Mouse (Mus musculus) lung, postnatal 0 days (tissue): ENCODE results near the gene Entpd8. TPM values are rescaled to one million over a fixed set of nuclear protein-coding genes. Genes with fewer than 3 reads are reported as not detected.

Experiments used
- ATAC-seq: fragments of 200-750 bp; cut with Nextera tagmentation; 2 replicates; pipeline ENCODE4 v1.8.0; 2017; ENCODE audit warnings: moderate library complexity
- DNase-seq: peaks from one replicate; pipeline ENCODE4 v3.0.0-alpha.2; 2016; ENCODE audit warnings: low spot score
- H3K27ac ChIP-seq: fragments of 300-500 bp; sonication (generic); 2 replicates; pipeline ENCODE4 v1.5.1; 2014; ENCODE audit warnings: antibody characterized with exemption, mild to moderate bottlenecking, low read length, mixed read lengths
- H3K27me3 ChIP-seq: fragments of 300-500 bp; sonication (generic); replicated peaks from 2 replicates; pipeline ENCODE4 v1.6.1; 2014; ENCODE audit warnings: low read length, mixed read lengths; ENCODE audit not compliant: insufficient read depth
- H3K36me3 ChIP-seq: fragments of 300-500 bp; sonication (generic); 2 replicates; pipeline ENCODE4 v1.6.1; 2014; ENCODE audit warnings: low read length, mixed read lengths; ENCODE audit not compliant: insufficient read depth
- H3K4me1 ChIP-seq: fragments of 300-500 bp; sonication (generic); 2 replicates; pipeline ENCODE4 v1.6.1; 2014; ENCODE audit warnings: antibody characterized with exemption, low read depth, low read length, mixed read lengths; ENCODE audit not compliant: insufficient read depth
- H3K4me2 ChIP-seq: fragments of 300-500 bp; sonication (generic); replicated peaks from 2 replicates; pipeline ENCODE4 v1.6.1; 2014; ENCODE audit warnings: low read depth, mild to moderate bottlenecking, low read length, moderate library complexity, mixed read lengths
- H3K4me3 ChIP-seq: fragments of 300-500 bp; sonication (generic); 2 replicates; pipeline ENCODE4 v1.5.1; 2014; ENCODE audit warnings: low read depth, low read length
- H3K9ac ChIP-seq: fragments of 300-500 bp; sonication (generic); replicated peaks from 2 replicates; pipeline ENCODE4 v1.6.1; 2014; ENCODE audit warnings: low read depth, mild to moderate bottlenecking
- H3K9me3 ChIP-seq: fragments of 300-500 bp; sonication (generic); 2 replicates; pipeline ENCODE4 v1.6.1; 2016; ENCODE audit warnings: low read length, mixed read lengths
- CTCF ChIP-seq: IDR thresholded peaks from 2 replicates; pipeline ENCODE4 v1.5.1; 2016; ENCODE audit warnings: antibody characterized with exemption, mild to moderate bottlenecking
- EP300 ChIP-seq: IDR thresholded peaks from 2 replicates; pipeline ENCODE4 v1.6.1; 2016; ENCODE audit warnings: antibody characterized with exemption, mild to moderate bottlenecking, control low read depth
- WGBS: fragments of 180-500 bp; shearing (Covaris S2); extraction: QIAGEN DNeasy Blood & Tissue Kit; methylation state at CpG from one replicate; pipeline ENCODE4 v1.1.7; 2014; 5-methylcytosine and 5-hydroxymethylcytosine counted together
- microRNA-seq: library from miRNA; unstranded; fragments of <30 nt; microRNA quantifications from one replicate; pipeline ENCODE4, GENCODE M21; 2016
- polyA plus RNA-seq: library from polyadenylated mRNA; unstranded; fragments of >200 nt; fragmentation: Nextera tagmentation; extraction: Ambion mirVana; gene quantifications from 2 replicates; pipeline ENCODE4 v1.2.1, GENCODE M21; 2015

Entpd8 gene
- polyA plus RNA-seq, 1 experiment from 2014 or later = 3.4 TPM

DNA sequence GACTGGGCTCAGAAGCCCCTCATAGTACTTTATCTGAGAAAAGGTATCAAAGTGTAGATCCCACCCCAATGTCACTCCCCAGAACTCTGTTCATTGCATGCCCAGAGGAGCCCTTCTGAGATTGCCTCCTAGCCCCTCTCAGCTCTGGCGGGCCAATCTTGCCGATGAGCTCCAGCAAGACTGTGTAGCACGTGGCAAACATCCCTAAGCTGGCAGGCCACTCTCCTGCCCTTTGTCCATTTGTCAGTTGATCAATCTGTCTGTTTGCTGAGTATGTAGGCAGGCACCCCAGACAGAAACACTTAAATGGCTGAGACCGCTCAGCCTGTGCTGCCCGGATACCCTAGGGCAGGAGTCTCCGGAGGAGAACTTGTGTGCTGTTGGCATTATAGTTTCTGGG lies 45.0 kb downstream of the Entpd8 start:
- Histone ChIP-seq H3K36me3 (no peaks in the 10 kb centered on the region), H3K27me3 (no peaks in the 10 kb centered on the region), H3K4me2 (no peak overlapping the region), H3K4me1 (no peaks in the 10 kb centered on the region), H3K27ac (no peak overlapping the region), H3K4me3 (no peak overlapping the region), H3K9me3 (no peaks in the 10 kb centered on the region), H3K9ac (no peak overlapping the region)
- WGBS = 92% methylated on average over 6 of the region's 6 CpGs
- no peak for TF ChIP-seq CTCF
- TF ChIP-seq EP300 = no peak
- ATAC-seq (no peak), DNase-seq (no peak)

DNA sequence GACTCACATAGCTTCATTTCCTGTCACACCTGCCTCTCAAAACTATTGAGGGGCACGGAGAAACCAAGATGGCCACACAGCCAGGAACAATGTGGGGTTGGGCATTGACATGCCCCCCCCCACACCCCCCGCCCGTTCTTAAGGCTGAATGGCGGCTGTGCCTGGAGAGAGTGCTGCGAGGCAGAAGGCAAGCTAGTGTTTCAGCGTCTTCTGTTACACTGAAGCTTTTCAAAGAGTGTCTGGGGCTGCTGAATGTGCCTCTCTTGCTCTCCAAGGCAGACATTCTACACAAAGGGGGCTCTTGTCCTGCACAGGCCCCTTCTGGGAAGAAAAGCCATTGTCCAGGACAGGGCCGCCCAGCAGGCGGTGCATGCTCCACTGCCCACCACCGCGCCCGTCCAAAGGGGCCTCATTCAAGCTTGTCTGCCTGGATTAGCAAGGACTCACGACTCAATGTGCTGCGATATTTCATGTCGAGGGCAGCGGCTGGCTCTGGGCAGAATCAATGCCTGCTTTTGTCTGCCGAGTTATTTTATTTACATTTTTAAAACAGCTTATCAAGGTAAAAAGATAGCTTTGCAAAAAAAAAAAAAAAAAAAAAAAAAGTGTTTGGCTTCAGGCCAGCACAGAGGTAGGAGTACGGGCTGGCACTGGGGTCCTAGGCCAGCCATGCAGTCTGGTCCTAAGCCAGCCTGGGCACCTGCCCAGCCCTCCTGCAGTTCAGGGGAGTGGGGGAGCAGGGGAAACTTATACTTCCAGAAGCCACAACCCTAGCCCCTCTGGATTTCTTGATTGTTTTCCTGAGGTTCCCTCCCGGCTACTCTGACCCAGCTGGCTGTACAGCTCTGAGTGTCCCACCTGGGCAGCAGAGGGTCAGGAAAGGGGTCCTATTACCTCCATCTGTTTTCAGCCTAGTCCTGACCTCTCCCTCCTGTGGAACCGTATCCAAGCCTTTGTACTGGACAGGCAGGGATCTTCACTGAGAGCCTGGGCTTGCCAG lies 46.2 kb downstream of the Entpd8 start:
- H3K36me3 ChIP-seq = no peaks in the 10 kb centered on the region
- no peak overlapping the region for H3K27ac ChIP-seq
- H3K4me2 ChIP-seq = no peak overlapping the region
- no peak for ATAC-seq
- TF ChIP-seq EP300 (no peak), CTCF (no peak)
- no peak for DNase-seq
- H3K4me1 ChIP-seq = no peaks in the 10 kb centered on the region
- no peak overlapping the region for H3K9ac ChIP-seq
- 46% methylated on average over 19 of the region's 19 CpGs for WGBS
- no peak overlapping the region for H3K4me3 ChIP-seq
- no peaks in the 10 kb centered on the region for H3K9me3 ChIP-seq
- H3K27me3 ChIP-seq = no peaks in the 10 kb centered on the region

DNA sequence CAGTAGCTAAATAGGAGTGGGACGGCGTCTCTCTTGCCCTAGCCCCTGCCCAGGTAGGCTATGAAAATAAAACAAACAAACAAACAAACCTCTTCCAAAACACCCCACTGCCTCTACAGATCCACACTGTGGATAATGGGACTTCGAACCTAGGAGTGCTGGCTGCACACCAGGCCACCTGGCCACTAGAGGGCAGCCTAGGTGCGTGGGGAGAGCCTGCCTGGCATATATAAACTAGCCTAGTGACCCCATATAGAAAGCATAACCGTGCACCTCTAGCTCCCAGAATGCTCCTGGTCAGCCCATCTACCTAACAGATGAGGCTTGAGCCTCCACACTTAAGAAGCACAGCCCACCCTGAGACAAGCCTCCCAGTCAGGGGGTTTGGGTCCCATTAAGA lies 47.1 kb downstream of the Entpd8 start:
- peak; percentile 68 for DNase-seq
- Histone ChIP-seq H3K4me3 (no peak overlapping the region), H3K27me3 (no peaks in the 10 kb centered on the region), H3K36me3 (no peaks in the 10 kb centered on the region), H3K4me2 (no peak overlapping the region), H3K4me1 (no peaks in the 10 kb centered on the region), H3K27ac (no peak overlapping the region), H3K9me3 (no peaks in the 10 kb centered on the region), H3K9ac (no peak overlapping the region)
- peak; percentile 63 for ATAC-seq
- WGBS = 41% methylated on average over 5 of the region's 5 CpGs
- TF ChIP-seq EP300 (no peak), CTCF (peak; percentile 88)

DNA sequence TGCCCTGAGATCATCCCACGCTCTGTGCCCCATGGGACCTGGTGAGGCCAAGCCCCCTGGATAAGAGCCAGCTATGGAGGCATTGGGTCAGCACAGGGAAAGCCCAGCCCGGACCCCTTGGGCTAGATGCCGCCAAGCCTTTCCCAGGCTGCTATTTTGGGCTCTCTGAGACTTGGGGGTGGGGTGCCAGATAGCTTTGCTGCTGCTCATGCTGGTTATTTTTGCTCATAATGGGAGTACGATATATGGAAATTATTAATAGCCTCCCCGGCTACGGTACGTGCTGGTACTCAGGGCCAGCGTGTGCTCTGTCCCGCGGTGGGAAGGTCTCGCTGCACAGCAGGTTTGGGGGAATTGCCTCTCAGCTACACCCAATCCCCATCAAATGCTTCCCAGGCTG lies 48.0 kb downstream of the Entpd8 start:
- H3K4me2 ChIP-seq = no peak overlapping the region
- H3K9ac ChIP-seq = no peak overlapping the region
- no peak overlapping the region for H3K27ac ChIP-seq
- no peaks in the 10 kb centered on the region for H3K4me1 ChIP-seq
- no peaks in the 10 kb centered on the region for H3K9me3 ChIP-seq
- TF ChIP-seq EP300 = peak; percentile 22; the same call in 1 of the 2 replicates
- TF ChIP-seq CTCF = no peak
- H3K36me3 ChIP-seq = no peaks in the 10 kb centered on the region
- WGBS = 62% methylated on average over 11 of the region's 11 CpGs
- DNase-seq (no peak), ATAC-seq (peak; percentile 55)
- no peaks in the 10 kb centered on the region for H3K27me3 ChIP-seq
- no peak overlapping the region for H3K4me3 ChIP-seq

DNA sequence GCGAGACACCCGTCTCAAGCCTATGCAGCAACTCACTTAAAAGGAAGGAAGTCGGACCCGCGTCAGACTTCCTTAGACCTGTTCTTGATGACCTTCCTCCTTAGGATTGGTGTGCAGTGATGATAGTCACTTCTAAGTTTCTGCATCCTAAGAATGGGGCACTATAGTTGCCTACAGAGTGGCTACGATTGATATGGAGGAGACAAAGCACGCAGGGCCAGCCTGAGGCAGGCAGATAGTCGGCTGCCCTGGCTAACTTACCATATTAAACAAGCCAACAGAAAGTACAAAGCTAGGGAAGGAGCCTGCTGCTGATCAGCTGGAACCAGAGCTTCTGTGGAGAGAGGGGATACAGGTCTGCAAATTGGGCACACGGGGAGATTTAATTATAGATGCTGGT lies 51.5 kb downstream of the Entpd8 start:
- Histone ChIP-seq H3K27me3 (no peaks in the 10 kb centered on the region), H3K4me3 (no peak overlapping the region), H3K9me3 (no peaks in the 10 kb centered on the region), H3K27ac (no peak overlapping the region), H3K4me1 (no peaks in the 10 kb centered on the region), H3K9ac (no peak overlapping the region), H3K36me3 (no peaks in the 10 kb centered on the region), H3K4me2 (no peak overlapping the region)
- no peak for TF ChIP-seq CTCF
- no peak for TF ChIP-seq EP300
- DNase-seq = no peak
- WGBS = 64% methylated on average over 9 of the region's 9 CpGs
- ATAC-seq = no peak

Small RNA genes within 50 kb of the gene (microRNA-seq; reads per million reads assigned to microRNA genes)
- gene Gm24328 (not detected), gene Mir7664 (not detected)

Other genes with a start within 250 kb of the Entpd8 start
- gene Ehmt1, start 160.7 kb upstream of the Entpd8 start, polyA plus RNA-seq = 39.1 and 45.0 TPM in 2 replicates
- 174 and 180 TPM in 2 replicates for gene Arrdc1, start 145.1 kb upstream of the Entpd8 start, polyA plus RNA-seq
- gene Zmynd19, start 130.5 kb upstream of the Entpd8 start, polyA plus RNA-seq = 5.0 and 7.3 TPM in 2 replicates
- 12.3 and 13.3 TPM in 2 replicates for gene Dph7, start 117.9 kb upstream of the Entpd8 start, polyA plus RNA-seq
- 90.0 and 98.4 TPM in 2 replicates for gene Mrpl41, start 105.2 kb upstream of the Entpd8 start, polyA plus RNA-seq
- 8.4 and 8.6 TPM in 2 replicates for gene Pnpla7, start 104.3 kb upstream of the Entpd8 start, polyA plus RNA-seq
- 49.3 and 50.2 TPM in 2 replicates for gene Nsmf, start 25.9 kb upstream of the Entpd8 start, polyA plus RNA-seq
- 11.9 and 14.6 TPM in 2 replicates for gene Noxa1, start 14.8 kb downstream of the Entpd8 start, polyA plus RNA-seq
- 14.1 and 16.0 TPM in 2 replicates for gene Nrarp, start 100.5 kb downstream of the Entpd8 start, polyA plus RNA-seq
- 13.8 and 14.8 TPM in 2 replicates for gene Tor4a, start 116.6 kb downstream of the Entpd8 start, polyA plus RNA-seq
- gene Nelfb, start 131.2 kb downstream of the Entpd8 start, polyA plus RNA-seq = 74.0 and 80.1 TPM in 2 replicates
- 0.12 TPM in 1 of 2 replicates, not detected in the other for gene Stpg3, start 134.3 kb downstream of the Entpd8 start, polyA plus RNA-seq
- gene Fam166a, start 138.4 kb downstream of the Entpd8 start, polyA plus RNA-seq = 0.32 and 0.98 TPM in 2 replicates
- 344 and 386 TPM in 2 replicates for gene Tubb4b, start 144.4 kb downstream of the Entpd8 start, polyA plus RNA-seq
- gene Slc34a3, start 154.1 kb downstream of the Entpd8 start, polyA plus RNA-seq = not detected in 2 replicates
- gene Rnf224, start 156.5 kb downstream of the Entpd8 start, polyA plus RNA-seq = 0.10 TPM in 1 of 2 replicates, not detected in the other
- gene Rnf208, start 162.0 kb downstream of the Entpd8 start, polyA plus RNA-seq = 3.4 TPM in 2 replicates
- gene Cysrt1, start 162.1 kb downstream of the Entpd8 start, polyA plus RNA-seq = 0.69 and 0.85 TPM in 2 replicates
- gene AL732309.1, start 166.6 kb downstream of the Entpd8 start, polyA plus RNA-seq = 4.1 and 4.3 TPM in 2 replicates
- 43.2 and 44.9 TPM in 2 replicates for gene Tmem203, start 175.1 kb downstream of the Entpd8 start, polyA plus RNA-seq
- 7.2 and 7.4 TPM in 2 replicates for gene Tprn, start 182.3 kb downstream of the Entpd8 start, polyA plus RNA-seq
- gene Ssna1, start 192.1 kb downstream of the Entpd8 start, polyA plus RNA-seq = 146 and 173 TPM in 2 replicates
- gene Anapc2, start 192.2 kb downstream of the Entpd8 start, polyA plus RNA-seq = 88.4 and 89.0 TPM in 2 replicates
- gene Tmem210, start 207.8 kb downstream of the Entpd8 start, polyA plus RNA-seq = not detected in 2 replicates
- gene Lrrc26, start 209.6 kb downstream of the Entpd8 start, polyA plus RNA-seq = 42.2 and 46.5 TPM in 2 replicates
- 0.30 and 0.36 TPM in 2 replicates for gene Grin1, start 238.9 kb downstream of the Entpd8 start, polyA plus RNA-seq